Mouse (Mus musculus) MEL (cell line): ENCODE measurements at regions not wholly inside any gene's neighbourhood (a gene's known extent, or its start where the extent isn't known, plus 50 kb on each side); places are given as distances from the start of the nearest gene placed in this dataset.

Experiments
- CHD1 ChIP-seq: IDR thresholded peaks from 2 replicates; pipeline ENCODE4 v1.6.1; 2012; ENCODE audit warnings: low read depth, mild to moderate bottlenecking, inconsistent platforms, low read length, improper control_type of control experiment
- CTCF ChIP-seq, 3 experiments: IDR thresholded peaks in 2 of 3; conservative IDR thresholded peaks in 1 of 3; 2 replicates each; pipeline ENCODE4 v1.5.1; 2011 to 2012; ENCODE audit warnings: low read length in 3 of 3, low read depth in 2 of 3, mild to moderate bottlenecking in 2 of 3, improper control_type of control experiment in 1 of 3, inconsistent platforms in 1 of 3, mixed read lengths in 1 of 3, moderate library complexity in 1 of 3; ENCODE audit not compliant: control insufficient read depth in 1 of 3, insufficient read depth in 1 of 3, poor library complexity in 1 of 3, severe bottlenecking in 1 of 3
- E2F4 ChIP-seq: IDR thresholded peaks from 2 replicates; pipeline ENCODE4 v1.6.1; 2011; ENCODE audit warnings: low read depth, low read length, improper control_type of control experiment, borderline replicate concordance
- ELF1 ChIP-seq: IDR thresholded peaks from 2 replicates; pipeline ENCODE4 v1.6.1; 2014; ENCODE audit warnings: low read depth, mild to moderate bottlenecking, inconsistent platforms, low read length, improper control_type of control experiment, moderate library complexity
- GABPA ChIP-seq: IDR thresholded peaks from 2 replicates; pipeline ENCODE4 v1.6.1; 2012; ENCODE audit warnings: low read depth, mild to moderate bottlenecking, inconsistent platforms, low read length, improper control_type of control experiment, moderate library complexity
- MYC ChIP-seq: IDR thresholded peaks from 2 replicates; pipeline ENCODE4 v1.6.1; 2011; ENCODE audit warnings: low read depth, mild to moderate bottlenecking, low read length, improper control_type of control experiment, moderate library complexity
- NELFE ChIP-seq: IDR thresholded peaks from 2 replicates; pipeline ENCODE4 v1.6.1; 2011; ENCODE audit warnings: low read depth, low read length, improper control_type of control experiment
- POLR2A ChIP-seq, 2 experiments: IDR thresholded peaks; 2 replicates each; pipeline ENCODE4 v1.6.1; 2011 to 2012; ENCODE audit warnings: low read length in 2 of 2, mild to moderate bottlenecking in 2 of 2, control low read depth in 1 of 2, improper control_type of control experiment in 1 of 2, low read depth in 1 of 2, moderate library complexity in 1 of 2; ENCODE audit not compliant: control insufficient read depth in 1 of 2, insufficient read depth in 1 of 2, poor library complexity in 1 of 2
- SMC3 ChIP-seq: IDR thresholded peaks from 2 replicates; pipeline ENCODE4 v1.6.1; 2011; ENCODE audit warnings: low read depth, low read length, improper control_type of control experiment
- TBP ChIP-seq: IDR thresholded peaks from 2 replicates; pipeline ENCODE4 v1.8.0; 2011; ENCODE audit warnings: low read depth, low read length, improper control_type of control experiment
- ZNF384 ChIP-seq: IDR thresholded peaks from 2 replicates; pipeline ENCODE4 v1.6.1; 2012; ENCODE audit warnings: low read depth, mild to moderate bottlenecking, inconsistent platforms, low read length, improper control_type of control experiment

DNA sequence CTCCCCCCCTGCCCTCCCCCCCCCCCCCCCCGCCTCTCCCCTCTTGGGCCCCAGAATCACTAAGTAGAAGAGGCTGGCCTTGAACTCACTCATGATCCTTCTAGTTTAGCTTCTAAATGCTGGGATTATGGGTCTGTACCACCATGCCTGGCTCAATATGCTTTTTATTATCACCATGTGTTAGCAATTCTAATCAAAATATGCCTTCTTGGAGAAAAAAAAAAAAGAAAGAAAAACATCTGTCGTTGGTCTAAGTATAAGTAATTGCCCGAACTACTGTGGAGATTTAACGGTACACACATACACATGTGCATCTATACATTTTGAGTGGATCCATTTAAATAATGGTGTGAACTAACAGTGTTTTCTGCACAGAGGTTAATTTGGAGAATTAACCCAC lies 80.4 kb upstream of the Max start:
- no peak for TF ChIP-seq ELF1
- no peak for TF ChIP-seq TBP
- TF ChIP-seq GABPA, result no peak
- no peak for TF ChIP-seq ZNF384
- no peak for TF ChIP-seq SMC3
- no peak for TF ChIP-seq E2F4
- no peak for TF ChIP-seq MYC
- TF ChIP-seq CTCF (IDR thresholded peaks at IDR 0.05 in 2 of 3, conservative IDR thresholded peaks at IDR 0.05 in 1 of 3; ENCODE audit: control insufficient read depth in 1 of 3, insufficient read depth in 1 of 3, low read depth in 2 of 3, low read length in 3 of 3, poor library complexity in 1 of 3, severe bottlenecking in 1 of 3), result no peak
- no peak for TF ChIP-seq NELFE
- no peak for TF ChIP-seq POLR2A (IDR thresholded peaks at IDR 0.05; ENCODE audit: control insufficient read depth in 1 of 2, insufficient read depth in 1 of 2, low read depth in 1 of 2, low read length in 2 of 2, poor library complexity in 1 of 2)
- no peak for TF ChIP-seq CHD1
